Mouse (Mus musculus) erythroblast, embryonic 14.5 days (primary cell): ENCODE data around the gene Gm21983.

ENCODE experiments used
- GATA1 ChIP-seq: IDR thresholded peaks from 2 replicates; pipeline ENCODE4 v1.6.1; 2012; ENCODE audit warnings: low read length, inconsistent platforms, mixed read lengths
- TAL1 ChIP-seq: IDR thresholded peaks from 3 replicates; pipeline ENCODE4 v1.6.1; 2012; ENCODE audit warnings: low read length, inconsistent platforms, mixed read lengths

DNA sequence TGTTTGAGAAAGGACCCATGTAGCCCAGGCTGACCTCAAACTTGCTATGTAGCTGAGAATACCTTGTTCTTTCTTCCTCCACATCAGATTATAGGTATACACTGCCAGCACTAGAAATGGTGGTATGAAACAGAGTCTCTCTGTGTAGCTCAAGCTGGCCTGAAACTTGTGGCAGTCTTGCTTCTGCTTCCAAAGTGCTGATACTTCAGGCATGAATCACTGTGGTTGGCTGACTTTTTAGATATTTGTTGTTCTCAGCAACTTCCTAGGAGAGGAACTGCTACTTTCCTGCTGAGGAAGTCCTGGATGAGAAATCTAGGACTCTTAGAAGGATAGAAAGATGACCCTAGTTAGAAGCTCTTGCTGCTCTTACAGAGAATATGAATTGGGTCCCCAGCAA is 17.5 kb upstream of the Gm21983 start:
- TF ChIP-seq TAL1 = no peak
- no peak for TF ChIP-seq GATA1
